11 mouse cellular contexts compared by ENCODE assay signal in the genomic region with DNA sequence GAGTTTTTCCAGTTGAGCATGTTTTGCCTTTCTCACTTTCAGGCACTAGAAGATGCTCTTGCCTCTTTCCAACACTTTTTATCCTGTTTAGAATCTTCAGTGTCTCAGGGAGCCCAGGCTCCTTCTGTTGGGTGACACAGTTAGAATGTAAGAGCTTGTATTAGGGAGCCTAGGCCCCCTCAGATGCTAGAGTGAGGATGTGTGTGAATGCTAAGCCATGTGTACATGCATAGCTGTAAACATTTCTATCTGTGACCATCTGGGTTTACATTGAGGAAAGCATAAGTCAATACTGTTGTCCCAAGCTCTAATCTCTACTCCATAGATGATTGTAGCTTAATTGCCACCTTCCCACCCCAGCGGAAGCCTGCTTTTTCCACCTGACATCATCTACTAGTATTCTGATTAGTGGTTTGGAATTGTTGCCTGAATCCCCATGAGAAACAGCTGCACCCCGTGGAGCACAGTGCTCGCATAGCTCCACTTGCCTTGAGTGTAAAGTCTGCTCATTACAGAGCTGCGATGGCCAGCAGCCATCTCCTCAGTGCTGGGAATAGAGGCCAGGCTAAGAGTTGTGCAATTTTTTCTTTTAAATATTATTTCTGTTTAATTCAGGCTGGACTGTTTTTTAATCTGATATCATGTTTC. TPM values are rescaled to one million over a fixed set of nuclear protein-coding genes. Genes with fewer than 3 reads are reported as not detected.
DNase-seq lines count a peak whose midpoint lies in the region; ATAC-seq and TF ChIP-seq lines count a peak whose summit lies in the region.
"Had no signal": no experiment of that assay in that cellular context is flagged by ENCODE, and none has a peak within 500 bp of the region (broad histone marks: within the 10 kb centered on the region; RNA-seq: fewer than 3 reads in every experiment).

No protein-coding gene starts in this region.

- peaks cover 10% of the 10 kb centered on the region; the same call in 1 of the 2 replicates for H3K4me1 ChIP-seq in lung, embryonic 14.5 days (ENCODE audit: insufficient read depth)
- peaks cover 47% of the 10 kb centered on the region for H3K4me1 ChIP-seq in forebrain, embryonic 16.5 days (replicated peaks; ENCODE audit: control insufficient read depth, insufficient read depth, low read length)

- no peak overlapping the region for H3K4me3 ChIP-seq in gastrocnemius, adult 2 months
- H3K4me3 ChIP-seq in lung, embryonic 14.5 days (ENCODE audit: low read depth, low read length), result no peak overlapping the region
- no peak overlapping the region for H3K4me3 ChIP-seq in forebrain, embryonic 16.5 days (replicated peaks; ENCODE audit: low read length)

- H3K27ac ChIP-seq in gastrocnemius, adult 2 months, result no peak overlapping the region
- no peak overlapping the region for H3K27ac ChIP-seq in lung, embryonic 14.5 days (ENCODE audit: low read depth)
- H3K27ac ChIP-seq in forebrain, embryonic 16.5 days (ENCODE audit: low read length), result 0 out of 2 replicates have a peak overlapping the region, but pooled peaks have one; percentile 8
- H3K27ac ChIP-seq: kidney, postnatal 0 days had no signal

- WGBS in lung, embryonic 14.5 days, result 73% methylated on average over 4 of the region's 4 CpGs
- WGBS in forebrain, embryonic 16.5 days, result 12% methylated on average over 4 of the region's 4 CpGs

- H3K9me3 ChIP-seq in lung, embryonic 14.5 days (ENCODE audit: low read depth, low read length), result no peaks in the 10 kb centered on the region
- H3K9me3 ChIP-seq in forebrain, embryonic 16.5 days (ENCODE audit: control insufficient read depth, low read length), result no peaks in the 10 kb centered on the region

- H3K9ac ChIP-seq in lung, embryonic 14.5 days, result no peak overlapping the region
- no peak overlapping the region for H3K9ac ChIP-seq in forebrain, embryonic 16.5 days (replicated peaks; ENCODE audit: low read depth, low read length)

- DNase-seq in gastrocnemius, adult 2 months, result peak; percentile 41
- no peak for DNase-seq in gastrocnemius, postnatal 4 days (ENCODE audit: low spot score in 2 of 2)
- peak; percentile 33 for DNase-seq in lung, embryonic 14.5 days
- DNase-seq in lung, postnatal 10 days, result no peak
- DNase-seq in retina, postnatal 1 day, result peak; percentile 69
- DNase-seq in embryo, embryonic 10 days (ENCODE audit: low spot score), result no peak
- DNase-seq: thymus, postnatal 14 days had no signal

- intact Hi-C loops in gastrocnemius, adult 2 months (cut with DNase I), result no loop called here

- no peaks in the 10 kb centered on the region for H3K27me3 ChIP-seq in lung, embryonic 14.5 days (ENCODE audit: insufficient read depth, low read length)
- no peaks in the 10 kb centered on the region for H3K27me3 ChIP-seq in forebrain, embryonic 16.5 days (replicated peaks; ENCODE audit: control insufficient read depth, insufficient read depth, low read length)
- H3K27me3 ChIP-seq: Patski had no signal

- no peak for TF ChIP-seq CTCF in gastrocnemius, adult 2 months (IDR thresholded peaks at IDR 0.05)
- TF ChIP-seq CTCF in lung, embryonic 14.5 days (IDR thresholded peaks at IDR 0.05; ENCODE audit: low read depth), result no peak

- H3K36me3 ChIP-seq in lung, embryonic 14.5 days (ENCODE audit: insufficient read depth), result peaks cover 16% of the 10 kb centered on the region; the same call in 1 of the 2 replicates
- H3K36me3 ChIP-seq in forebrain, embryonic 16.5 days (ENCODE audit: control insufficient read depth, insufficient read depth), result no peaks in the 10 kb centered on the region

- no peak overlapping the region for H3K4me2 ChIP-seq in lung, embryonic 14.5 days
- no peak overlapping the region for H3K4me2 ChIP-seq in forebrain, embryonic 16.5 days (ENCODE audit: low read length)

- no peak for ATAC-seq in lung, embryonic 14.5 days (ENCODE audit: insufficient read depth)
- ATAC-seq in forebrain, embryonic 16.5 days, result peak; percentile 77
- ATAC-seq in CD4-positive, CD25-positive, alpha-beta regulatory T cell, adult 4 months, result no peak
- ATAC-seq: Patski had no signal

RNA-seq across cellular contexts. Expression of gene Chsy1, which starts 31.7 kb away (rescaled TPM):
- 1 to 10 TPM; 4.1 to 4.2 TPM for total RNA-seq in gastrocnemius, adult 2 months (2021)
- 10 to 100 TPM; 32.0 to 35.9 TPM for total RNA-seq in gastrocnemius, postnatal 4 days (2021)
- 29.0 and 29.9 TPM in 2 replicates for polyA plus RNA-seq in lung, embryonic 14.5 days (2014; fragmentation: Nextera tagmentation; extraction: Ambion mirVana)
- polyA plus RNA-seq in forebrain, embryonic 16.5 days (2015; fragmentation: Nextera tagmentation; extraction: Ambion mirVana), result 11.4 and 12.6 TPM in 2 replicates
- polyA plus RNA-seq in CD4-positive, CD25-positive, alpha-beta regulatory T cell, adult 4 months (2017; shearing (Covaris generic)), result 10 to 100 TPM in 1 of 2 experiments, 1 to 10 TPM in 1; 7.4 to 10.6 TPM

Comparison
In these comparisons a context has a peak if more than half of its experiments do, and no peak if none do; other contexts are left out.
1. DNase-seq: peak in gastrocnemius, adult 2 months (single experiment), lung, embryonic 14.5 days (single experiment) and retina, postnatal 1 day (single experiment); none in gastrocnemius, postnatal 4 days (0 of 2), lung, postnatal 10 days (single experiment) and embryo, embryonic 10 days (single experiment).